In genomic region chr5:40116849-40117248, GRCm38 (mm10) we compare ENCODE assay signal across 24 mouse cellular contexts.
A peak's percentile ranks its signal among the peaks of the same experiment; 100 is the strongest.
DNase-seq lines count a peak whose midpoint lies in the region; ATAC-seq and TF ChIP-seq lines count a peak whose summit lies in the region.
"Had no signal": no experiment of that assay in that cellular context is flagged by ENCODE, and none has a peak within 500 bp of the region (broad histone marks: within the 10 kb centered on the region; RNA-seq: fewer than 3 reads in every experiment).

No protein-coding gene starts in this region.

- no peaks in the 10 kb centered on the region for H3K9me3 ChIP-seq in intestine, embryonic 14.5 days (ENCODE audit: control insufficient read depth, low read length)
- H3K9me3 ChIP-seq in intestine, embryonic 16.5 days (ENCODE audit: control insufficient read depth, low read length) = no peaks in the 10 kb centered on the region
- H3K9me3 ChIP-seq: embryonic facial prominence, embryonic 13.5 days; embryonic facial prominence, embryonic 15.5 days; forebrain, embryonic 10.5 days; forebrain, embryonic 12.5 days had no signal

- H3K27ac ChIP-seq in intestine, embryonic 14.5 days (ENCODE audit: low read depth) = no peak overlapping the region
- H3K27ac ChIP-seq in intestine, embryonic 16.5 days (ENCODE audit: low read length) = no peak overlapping the region
- H3K27ac ChIP-seq: embryonic facial prominence, embryonic 13.5 days; embryonic facial prominence, embryonic 15.5 days; forebrain, embryonic 10.5 days; forebrain, embryonic 12.5 days had no signal

- H3K36me3 ChIP-seq in intestine, embryonic 14.5 days (ENCODE audit: control insufficient read depth, insufficient read depth, low read length) = no peaks in the 10 kb centered on the region
- no peaks in the 10 kb centered on the region for H3K36me3 ChIP-seq in intestine, embryonic 16.5 days (ENCODE audit: control insufficient read depth, insufficient read depth, low read length)
- H3K36me3 ChIP-seq: embryonic facial prominence, embryonic 13.5 days; embryonic facial prominence, embryonic 15.5 days; forebrain, embryonic 10.5 days; forebrain, embryonic 12.5 days had no signal

- no peak for TF ChIP-seq CTCF in brain, embryonic 14.5 days (IDR thresholded peaks at IDR 0.05; ENCODE audit: borderline replicate concordance, extremely low read depth, insufficient read depth, insufficient read length)

- DNase-seq in brain, embryonic 14.5 days (ENCODE audit: low read depth) = peak; percentile 3
- DNase-seq in intestine, embryonic 14.5 days (ENCODE audit: low spot score) = peak; percentile 49
- peak; percentile 22 for DNase-seq in large intestine, adult 2 months (ENCODE audit: low read depth, low spot score)
- DNase-seq in right cerebral cortex, adult 18-20 months = no peak
- no peak for DNase-seq in kidney, adult 9 months
- no peak for DNase-seq in layer of hippocampus, postnatal 10 days (ENCODE audit: low spot score in 2 of 2)
- DNase-seq: adrenal gland, adult 8-10 months; adrenal gland, postnatal 14 days; adrenal gland, postnatal 36 days; cerebellum, adult 11 months; cerebellum, adult 18-20 months; cerebellum, adult 8-10 months; cerebellum, adult 9-11 months; cerebellum, postnatal 14 days; cerebellum, postnatal 36 days; embryo, embryonic 11 days had no signal

- no peak overlapping the region for H3K4me2 ChIP-seq in intestine, embryonic 14.5 days (ENCODE audit: low read length)
- H3K4me2 ChIP-seq in intestine, embryonic 16.5 days (ENCODE audit: low read depth, low read length) = no peak overlapping the region
- H3K4me2 ChIP-seq: embryonic facial prominence, embryonic 13.5 days; embryonic facial prominence, embryonic 15.5 days; forebrain, embryonic 12.5 days had no signal

- no peak for ATAC-seq in intestine, embryonic 14.5 days (replicated peaks; ENCODE audit: low FRiP score, low TSS enrichment, low read depth)
- ATAC-seq in intestine, embryonic 16.5 days = peak; percentile 96
- ATAC-seq: forebrain, embryonic 14.5 days; forebrain, embryonic 16.5 days had no signal

- no peaks in the 10 kb centered on the region for H3K27me3 ChIP-seq in intestine, embryonic 14.5 days (replicated peaks; ENCODE audit: control insufficient read depth, insufficient read depth, low read length)
- no peaks in the 10 kb centered on the region for H3K27me3 ChIP-seq in intestine, embryonic 16.5 days (replicated peaks; ENCODE audit: control insufficient read depth, insufficient read depth, low read length)
- H3K27me3 ChIP-seq: embryonic facial prominence, embryonic 13.5 days; embryonic facial prominence, embryonic 15.5 days; forebrain, embryonic 12.5 days had no signal

- no peak for TF ChIP-seq POLR2A in brain, embryonic 14.5 days (IDR thresholded peaks at IDR 0.05; ENCODE audit: borderline replicate concordance, extremely low read depth, insufficient read depth, insufficient read length, poor library complexity, severe bottlenecking)

- no peak overlapping the region for H3K4me3 ChIP-seq in intestine, embryonic 14.5 days (ENCODE audit: low read depth, low read length)
- H3K4me3 ChIP-seq in intestine, embryonic 16.5 days (ENCODE audit: low read length) = no peak overlapping the region
- H3K4me3 ChIP-seq: embryonic facial prominence, embryonic 13.5 days; embryonic facial prominence, embryonic 15.5 days; erythroblast, embryonic 14.5 days; forebrain, embryonic 10.5 days; forebrain, embryonic 12.5 days had no signal

- H3K9ac ChIP-seq in intestine, embryonic 14.5 days (ENCODE audit: low read length) = no peak overlapping the region
- no peak overlapping the region for H3K9ac ChIP-seq in intestine, embryonic 16.5 days (ENCODE audit: low read depth, low read length)
- H3K9ac ChIP-seq: embryonic facial prominence, embryonic 13.5 days; embryonic facial prominence, embryonic 15.5 days; forebrain, embryonic 12.5 days had no signal

- no peaks in the 10 kb centered on the region for H3K4me1 ChIP-seq in intestine, embryonic 14.5 days (replicated peaks; ENCODE audit: control insufficient read depth, insufficient read depth, low read length)
- no peaks in the 10 kb centered on the region for H3K4me1 ChIP-seq in intestine, embryonic 16.5 days (ENCODE audit: control insufficient read depth, insufficient read depth, low read length)
- H3K4me1 ChIP-seq: embryonic facial prominence, embryonic 13.5 days; embryonic facial prominence, embryonic 15.5 days; forebrain, embryonic 10.5 days; forebrain, embryonic 12.5 days had no signal

Comparison
In these comparisons a context has a peak if more than half of its experiments do, and no peak if none do; other contexts are left out.
1. DNase-seq: peak in brain, embryonic 14.5 days (single experiment), intestine, embryonic 14.5 days (single experiment) and large intestine, adult 2 months (single experiment); none in right cerebral cortex, adult 18-20 months (single experiment), kidney, adult 9 months (single experiment) and layer of hippocampus, postnatal 10 days (0 of 2).